Mouse (Mus musculus): ENCODE results near the gene Mid1.
A peak's percentile ranks its signal among the peaks of the same experiment; 100 is the strongest.

Mid1 gene

DNA sequence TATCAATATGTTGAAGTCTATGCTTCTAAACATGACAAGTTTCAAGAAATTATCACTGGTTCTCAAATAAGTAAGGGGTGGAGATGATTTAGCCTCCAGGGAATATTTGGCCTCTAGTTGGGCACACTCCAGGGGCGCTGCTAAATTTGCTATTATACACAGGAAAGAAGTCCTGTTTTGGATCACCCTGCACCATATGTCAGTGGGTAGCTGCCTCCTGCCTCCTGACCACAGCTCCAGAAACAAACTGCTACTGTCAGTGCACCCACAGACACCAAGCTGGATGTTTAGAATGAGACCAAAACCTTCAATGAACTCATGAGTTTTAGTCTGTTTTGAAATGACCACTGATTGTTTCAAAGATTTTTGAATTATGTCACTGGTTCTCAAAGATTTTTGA, 128.7 kb downstream of the Mid1 start:
- DNase-seq, result no peak

DNA sequence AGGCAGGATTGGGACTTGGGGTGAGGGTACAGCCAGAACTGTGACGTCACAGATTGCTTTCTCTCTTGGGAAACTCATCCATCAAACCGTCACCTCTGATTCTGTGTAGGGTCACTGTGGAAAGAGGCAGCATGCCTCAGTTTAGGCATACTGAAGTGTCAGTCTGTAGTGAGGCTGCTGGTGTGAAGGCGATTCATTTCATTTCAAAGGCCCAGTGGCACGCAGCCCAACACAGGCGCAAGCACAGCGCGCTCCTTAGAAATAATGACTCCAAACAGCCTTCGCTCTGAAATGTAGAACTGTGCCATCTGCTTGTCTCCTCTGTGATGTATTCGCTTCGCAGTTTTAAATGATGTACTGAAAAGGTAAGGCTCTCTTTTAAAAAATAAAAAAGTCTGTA, 141.9 kb downstream of the Mid1 start:
- peak; percentile 24 for DNase-seq

DNA sequence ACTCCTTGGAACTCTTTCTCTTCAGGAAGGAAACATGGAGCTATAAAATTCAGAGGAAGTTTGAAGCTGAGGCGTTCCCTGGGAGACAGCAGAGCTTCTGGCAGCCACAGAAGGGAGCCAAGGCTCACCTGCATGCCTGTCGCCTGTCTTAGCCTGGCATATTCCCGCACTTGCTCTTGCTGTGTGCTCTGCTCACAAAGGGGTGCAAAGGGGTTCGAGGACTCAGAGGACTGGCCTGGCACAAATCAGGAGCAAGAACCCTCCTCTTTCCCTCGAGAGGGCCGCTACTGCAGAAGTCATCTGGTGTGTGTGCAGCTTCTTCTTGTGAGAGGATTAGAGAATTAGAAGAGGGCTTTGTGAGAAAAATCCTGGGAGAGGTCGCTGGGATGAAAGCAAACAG, 142.7 kb downstream of the Mid1 start:
- DNase-seq, result no peak

DNA sequence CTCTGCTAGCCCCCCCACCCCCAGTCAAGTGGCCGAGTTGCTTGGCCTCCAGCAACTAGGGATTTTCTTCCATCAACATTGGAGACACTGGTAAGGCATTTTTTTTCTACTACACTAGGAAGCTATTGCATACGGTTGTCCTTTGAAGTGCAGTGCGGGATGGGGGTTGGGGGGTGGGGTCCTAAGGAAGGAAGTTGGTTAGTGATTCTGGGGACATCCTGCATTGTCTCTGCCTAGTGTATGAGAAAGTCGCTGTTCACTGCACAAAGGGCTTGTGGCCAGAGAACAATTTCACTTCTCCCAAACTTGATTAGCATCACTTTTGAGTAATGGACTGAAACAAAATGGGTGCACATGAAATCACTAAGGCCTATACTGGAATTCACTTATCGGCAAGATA, 143.1 kb downstream of the Mid1 start:
- no peak for DNase-seq

DNA sequence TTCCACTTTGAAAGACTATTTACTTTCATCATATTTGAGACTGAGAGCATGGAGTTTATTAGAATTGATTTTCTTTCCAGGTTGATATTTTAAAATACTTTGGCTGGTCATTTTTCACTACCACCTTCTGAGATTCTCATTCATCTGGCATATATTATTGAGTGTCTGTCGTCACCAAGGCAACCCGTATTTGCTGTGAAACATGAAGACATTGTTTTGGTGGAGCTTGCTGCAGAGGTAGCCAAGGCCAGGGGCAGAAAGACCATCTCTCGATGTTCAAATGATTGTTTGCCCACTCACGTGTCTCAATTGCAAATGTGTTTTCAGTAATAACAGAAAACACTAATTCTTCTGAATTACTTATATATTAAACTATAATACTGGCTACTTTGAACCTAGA, 145.1 kb downstream of the Mid1 start:
- no peak for DNase-seq

DNA sequence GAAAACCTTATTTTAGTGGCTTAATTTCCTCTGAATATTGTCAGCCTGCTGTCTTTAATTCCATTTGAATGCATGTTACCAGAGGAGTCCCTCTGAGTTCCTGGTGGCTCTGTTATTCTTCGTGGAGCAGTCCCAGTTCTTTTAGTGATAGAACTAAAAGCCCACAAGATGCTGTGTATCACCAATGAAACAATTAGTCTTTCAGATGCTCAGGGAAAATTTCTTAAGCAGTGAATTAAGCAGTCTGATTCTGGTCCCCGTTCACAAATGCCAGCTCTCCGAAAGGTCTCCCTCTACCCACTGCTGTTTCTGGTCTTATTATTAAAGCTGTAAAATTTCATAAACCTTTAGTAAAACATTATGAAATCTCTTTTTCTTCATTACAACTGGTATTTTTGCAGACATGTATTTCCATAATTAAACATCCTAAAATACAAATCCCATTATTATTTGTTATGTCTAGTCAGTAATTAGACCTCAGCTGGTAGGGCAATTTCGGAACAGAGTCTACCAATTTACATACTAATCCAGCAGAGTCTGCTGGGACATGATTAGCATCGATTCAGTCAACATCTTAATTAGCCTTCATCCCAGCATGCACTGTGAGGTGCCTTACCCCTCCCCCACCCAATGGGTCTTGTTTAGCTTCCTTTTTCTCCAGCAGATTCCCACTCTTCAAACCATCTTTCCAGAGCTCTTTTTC, 153.1 kb downstream of the Mid1 start:
- DNase-seq, result peak; percentile 29

DNA sequence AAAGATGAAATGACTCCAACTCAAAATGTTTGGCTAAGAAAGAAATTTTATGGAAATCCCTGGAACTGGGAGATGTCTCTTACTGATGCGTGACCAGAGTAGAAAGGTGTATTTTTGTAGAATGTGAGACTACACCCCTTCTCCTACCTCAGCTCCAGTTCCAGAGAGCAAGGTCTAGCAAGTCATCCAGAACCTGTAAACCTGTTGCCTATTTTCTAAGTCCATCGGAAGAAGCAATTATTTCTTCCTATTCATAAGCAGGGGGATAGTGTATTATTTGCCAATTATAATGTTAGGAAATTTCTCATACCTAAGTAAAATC, 153.6 kb downstream of the Mid1 start:
- no peak for DNase-seq

DNA sequence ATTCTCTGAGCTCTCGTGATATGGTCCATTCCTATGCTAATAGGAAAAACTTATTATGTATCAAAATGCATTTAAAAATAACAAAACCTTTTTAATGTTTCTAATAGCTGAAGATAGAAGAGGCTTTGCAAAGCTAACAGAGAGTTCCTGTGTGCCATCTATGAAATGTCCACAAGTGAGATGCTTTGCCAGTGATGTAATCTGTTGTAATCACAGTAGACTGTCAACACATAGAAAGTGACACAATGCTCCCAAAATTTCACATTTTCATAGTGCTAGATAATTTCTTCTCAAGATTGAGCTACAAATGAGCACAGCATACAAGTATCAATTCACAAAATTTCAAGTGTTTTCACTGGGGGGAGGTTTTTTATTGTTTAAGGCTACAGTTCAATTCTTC, 158.3 kb downstream of the Mid1 start:
- DNase-seq, result no peak

DNA sequence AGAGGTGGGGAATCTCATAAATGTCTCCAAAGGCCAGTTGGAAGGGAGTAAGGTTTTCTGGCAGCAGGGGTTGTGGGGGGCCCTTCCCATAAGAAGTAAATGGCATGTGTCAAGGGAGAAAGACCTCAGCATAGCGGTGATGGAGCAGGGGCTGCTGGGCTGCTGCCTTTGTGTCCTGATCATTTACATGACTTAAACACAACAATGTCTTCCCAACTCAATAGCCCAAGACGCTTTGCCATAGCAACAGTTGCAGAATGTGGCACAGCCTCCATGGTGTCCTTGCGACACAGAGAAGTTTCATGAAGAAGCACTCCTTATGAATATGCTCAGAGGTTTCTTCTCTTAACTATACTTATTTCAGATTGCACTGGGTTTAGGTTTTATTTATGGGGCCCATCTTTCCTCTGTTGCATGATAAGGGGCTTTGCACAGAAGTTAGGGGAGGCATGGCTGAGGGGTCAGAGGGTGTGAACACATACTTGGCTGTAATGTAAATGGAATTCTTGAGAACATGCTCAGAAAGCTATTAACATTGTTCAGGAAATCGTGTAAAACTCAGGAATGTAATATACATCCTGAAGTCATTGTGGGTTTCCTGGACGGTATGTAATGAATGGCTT, 159.3 kb downstream of the Mid1 start:
- no peak for DNase-seq

DNA sequence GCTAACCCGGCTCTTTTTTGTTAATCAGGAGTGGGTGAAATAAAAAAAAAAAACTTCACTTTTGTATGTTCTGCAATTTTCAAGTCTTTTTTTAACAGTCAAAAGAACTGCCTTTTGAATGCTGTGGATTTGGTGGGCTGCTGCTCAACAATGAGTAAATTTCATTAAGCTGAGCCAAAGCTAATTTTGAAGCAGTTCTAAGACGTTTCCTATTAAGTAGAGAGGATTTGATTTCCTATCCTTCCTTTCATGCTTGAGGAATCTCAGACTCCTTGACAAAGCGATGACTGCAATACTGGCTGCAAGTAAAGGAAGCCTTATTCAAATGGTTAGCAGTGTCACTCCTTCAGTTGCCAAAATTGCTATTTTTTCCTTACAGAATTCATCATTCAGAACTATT, 161.2 kb downstream of the Mid1 start:
- no peak for DNase-seq

DNA sequence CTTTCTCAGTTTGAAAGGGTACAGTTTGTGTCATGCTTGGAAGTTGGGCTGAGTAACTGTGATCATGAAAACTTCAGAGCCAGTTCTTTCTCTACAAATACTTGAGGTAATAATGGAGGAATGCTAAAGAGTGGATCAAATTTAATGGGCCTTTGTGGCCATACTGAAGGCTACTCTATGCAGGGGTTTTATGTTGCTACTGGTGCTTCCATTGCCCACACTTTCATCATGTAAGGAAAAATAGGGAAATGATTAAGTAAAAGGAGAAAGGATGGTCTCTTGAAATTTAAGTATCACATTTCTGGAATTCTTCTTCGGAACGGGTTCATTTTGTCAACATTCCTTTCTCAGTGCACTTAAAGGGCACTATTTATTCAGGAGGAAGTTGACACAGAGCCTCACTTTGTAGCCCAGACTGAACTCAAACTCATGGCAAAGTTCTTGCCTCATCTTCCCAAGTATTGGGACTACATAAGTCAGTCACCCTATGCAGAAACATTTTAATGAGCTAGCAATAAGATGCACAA, 176.3 kb downstream of the Mid1 start:
- DNase-seq, result no peak

DNA sequence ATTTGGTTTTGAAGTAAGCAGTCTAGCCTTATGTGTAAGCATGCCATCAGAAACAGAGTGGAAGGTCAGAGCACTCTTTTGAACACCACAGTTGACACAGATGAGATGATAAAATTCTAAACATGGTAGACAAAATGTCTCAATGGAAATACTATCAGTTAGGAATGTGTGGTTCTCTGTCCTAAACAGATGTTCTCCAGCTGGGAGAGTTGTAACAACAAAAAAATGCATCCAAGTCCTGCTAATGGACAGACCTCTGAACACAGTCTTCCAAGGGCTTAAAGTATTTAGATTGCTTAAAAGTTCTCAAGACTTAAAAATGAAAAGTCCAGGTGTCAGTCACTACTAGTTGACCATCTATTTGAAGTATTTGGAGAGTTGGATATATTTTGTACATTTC, 177.4 kb downstream of the Mid1 start:
- no peak for DNase-seq

DNA sequence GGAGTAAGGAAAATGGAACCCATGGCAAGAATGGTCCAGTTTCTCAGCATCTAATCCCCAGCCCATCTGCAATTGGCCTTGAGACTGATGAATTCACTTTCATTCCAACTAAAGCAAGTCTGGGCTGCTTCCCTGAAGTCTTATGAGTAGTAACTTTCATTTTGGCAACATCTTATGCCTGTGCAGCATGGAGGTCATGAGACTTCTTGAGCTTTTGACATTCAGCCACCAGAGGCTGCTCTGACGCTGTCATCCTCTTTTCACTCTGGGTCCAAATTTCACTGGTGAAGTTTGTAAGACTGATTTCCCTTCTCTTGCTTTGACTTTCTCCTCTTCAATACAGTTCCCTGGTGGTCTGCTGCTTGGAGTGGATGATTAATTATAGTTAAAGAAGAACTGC, 177.8 kb downstream of the Mid1 start:
- no peak for DNase-seq

DNA sequence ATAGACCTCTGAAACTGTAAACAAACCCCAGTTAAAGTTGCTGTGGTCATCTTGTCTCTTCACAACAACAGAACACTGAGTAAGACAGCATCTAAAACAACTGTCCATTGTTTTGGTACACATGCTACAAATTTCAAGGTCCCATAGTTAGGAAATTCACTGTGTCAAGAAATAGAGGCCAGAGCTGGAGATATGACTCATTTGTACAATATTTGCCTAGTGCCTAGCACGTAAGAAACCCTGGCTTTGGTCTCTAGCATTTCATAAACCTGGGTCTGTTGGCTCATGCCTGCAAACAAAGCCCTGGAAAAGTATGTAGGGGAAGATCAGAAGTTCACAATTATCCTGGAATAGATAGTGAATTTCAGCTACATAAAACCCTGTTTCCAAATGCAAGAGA, 178.8 kb downstream of the Mid1 start:
- DNase-seq, result no peak

DNA sequence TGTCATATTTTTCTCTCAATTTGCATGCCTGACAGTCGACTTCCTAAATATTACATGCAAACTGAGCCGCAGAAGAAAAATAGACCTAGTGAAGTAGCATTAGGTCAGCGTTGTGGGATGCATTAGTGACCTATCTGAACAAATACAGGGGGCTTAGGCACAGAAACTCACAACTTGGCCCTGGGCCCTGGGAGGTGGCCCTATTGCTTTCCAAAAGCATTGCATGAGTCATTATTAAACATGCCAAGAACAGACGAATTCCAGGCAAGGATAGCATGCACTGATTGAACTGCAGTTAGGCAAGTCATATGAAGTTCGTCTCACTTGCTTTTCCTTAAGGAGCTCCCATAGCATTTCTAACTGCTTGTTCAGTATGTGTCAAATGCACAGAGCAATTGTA, 183.2 kb downstream of the Mid1 start:
- no peak for DNase-seq

DNA sequence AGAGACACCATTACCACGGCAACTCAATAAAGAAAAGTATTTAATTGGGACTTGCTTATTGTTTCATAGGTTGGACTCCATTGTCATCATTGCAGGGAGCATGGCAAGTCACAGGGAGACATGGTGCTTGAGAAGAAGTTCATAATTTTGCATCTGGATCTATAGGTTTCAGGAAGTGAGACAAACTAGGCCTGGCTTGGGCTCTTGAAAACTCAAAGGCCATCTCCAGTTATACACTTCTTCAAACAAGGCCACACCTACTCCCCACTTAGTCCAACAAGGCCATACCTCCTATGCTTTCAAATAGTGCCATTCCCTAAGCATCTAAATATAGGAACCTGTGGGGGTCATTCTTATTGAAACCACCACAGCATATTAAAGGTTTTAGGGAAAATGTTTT, 189.5 kb downstream of the Mid1 start:
- no peak for DNase-seq

DNA sequence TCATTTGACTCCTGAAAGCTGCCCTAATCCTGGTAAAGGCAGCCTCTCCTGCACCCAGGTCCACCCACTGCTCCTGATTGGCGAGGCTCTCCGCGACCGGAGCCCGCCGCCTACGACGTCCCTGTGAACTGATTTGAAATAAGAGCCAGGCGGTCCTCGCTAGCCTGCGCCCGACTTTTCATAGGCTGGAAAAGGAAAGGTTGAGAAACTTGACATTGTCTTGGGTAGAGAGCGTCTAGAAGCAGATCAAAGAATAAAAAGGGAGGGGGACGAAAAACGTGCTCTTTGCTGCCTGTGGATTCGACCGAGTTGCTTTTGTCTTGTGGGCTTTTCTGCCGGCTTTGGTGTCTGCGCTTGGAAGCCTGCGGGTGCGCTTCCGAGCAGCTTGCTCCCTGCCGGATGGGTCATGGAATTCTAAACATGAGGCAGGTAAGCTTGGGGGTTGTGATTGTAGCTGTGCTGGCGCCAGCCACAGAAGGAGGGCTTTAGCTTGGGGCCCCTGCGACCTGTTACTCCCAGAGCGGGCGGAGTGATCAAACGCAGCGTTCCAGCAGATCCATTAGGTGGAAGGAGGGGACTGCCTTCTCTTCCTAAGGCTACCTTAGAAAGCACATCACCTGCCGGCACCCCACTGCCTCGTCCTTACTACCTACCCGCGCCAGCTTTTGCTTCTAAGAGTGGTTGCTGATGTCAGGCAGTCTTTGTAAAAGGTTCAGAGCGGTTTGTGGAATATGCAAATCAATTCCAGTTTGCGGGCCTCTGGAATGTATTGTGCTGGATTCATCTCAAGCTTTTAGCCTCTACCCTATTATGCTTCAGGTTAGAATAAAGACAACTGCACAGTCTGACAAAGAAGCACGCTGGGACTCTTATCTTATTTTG, 194.7 kb downstream of the Mid1 start:
- peak; percentile 70 for DNase-seq

DNA sequence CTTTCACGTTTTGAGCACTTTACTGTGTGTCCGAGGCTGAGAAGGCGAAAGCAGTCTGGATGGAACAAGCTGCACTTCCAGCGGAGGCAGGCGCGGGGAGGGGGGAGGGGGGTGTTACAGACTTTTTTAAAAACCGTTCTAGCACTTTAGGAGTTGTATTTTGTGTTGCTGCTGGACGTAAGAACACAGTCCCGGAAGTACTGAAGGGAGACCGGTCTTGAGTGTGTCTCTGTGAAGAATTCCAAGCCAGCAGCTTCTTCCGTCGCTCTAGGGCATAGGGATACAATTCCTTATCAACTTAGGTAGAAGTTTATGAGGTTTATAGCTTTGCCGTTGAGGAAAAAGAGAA, 195.3 kb downstream of the Mid1 start:
- DNase-seq, result no peak

DNA sequence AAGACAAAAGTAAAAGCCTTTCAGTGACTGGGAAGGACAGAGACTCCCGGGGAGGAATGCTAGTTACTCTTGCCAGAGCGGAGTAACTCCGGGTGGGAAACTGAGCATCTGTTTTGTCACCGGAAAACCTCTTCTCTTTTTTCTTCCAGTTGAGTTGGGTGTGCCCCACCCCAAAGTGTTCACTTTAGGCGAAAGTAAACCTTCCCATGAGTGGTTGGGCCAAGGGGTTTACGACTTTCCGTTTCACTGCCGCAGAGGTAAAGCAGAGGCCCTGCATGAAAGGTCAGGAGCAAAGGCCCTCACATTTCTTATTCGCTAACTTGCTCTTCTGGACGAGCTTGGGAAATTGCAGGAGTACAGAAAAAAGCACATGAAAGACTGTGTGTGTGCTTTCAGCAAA, 195.8 kb downstream of the Mid1 start:
- no peak for DNase-seq

DNA sequence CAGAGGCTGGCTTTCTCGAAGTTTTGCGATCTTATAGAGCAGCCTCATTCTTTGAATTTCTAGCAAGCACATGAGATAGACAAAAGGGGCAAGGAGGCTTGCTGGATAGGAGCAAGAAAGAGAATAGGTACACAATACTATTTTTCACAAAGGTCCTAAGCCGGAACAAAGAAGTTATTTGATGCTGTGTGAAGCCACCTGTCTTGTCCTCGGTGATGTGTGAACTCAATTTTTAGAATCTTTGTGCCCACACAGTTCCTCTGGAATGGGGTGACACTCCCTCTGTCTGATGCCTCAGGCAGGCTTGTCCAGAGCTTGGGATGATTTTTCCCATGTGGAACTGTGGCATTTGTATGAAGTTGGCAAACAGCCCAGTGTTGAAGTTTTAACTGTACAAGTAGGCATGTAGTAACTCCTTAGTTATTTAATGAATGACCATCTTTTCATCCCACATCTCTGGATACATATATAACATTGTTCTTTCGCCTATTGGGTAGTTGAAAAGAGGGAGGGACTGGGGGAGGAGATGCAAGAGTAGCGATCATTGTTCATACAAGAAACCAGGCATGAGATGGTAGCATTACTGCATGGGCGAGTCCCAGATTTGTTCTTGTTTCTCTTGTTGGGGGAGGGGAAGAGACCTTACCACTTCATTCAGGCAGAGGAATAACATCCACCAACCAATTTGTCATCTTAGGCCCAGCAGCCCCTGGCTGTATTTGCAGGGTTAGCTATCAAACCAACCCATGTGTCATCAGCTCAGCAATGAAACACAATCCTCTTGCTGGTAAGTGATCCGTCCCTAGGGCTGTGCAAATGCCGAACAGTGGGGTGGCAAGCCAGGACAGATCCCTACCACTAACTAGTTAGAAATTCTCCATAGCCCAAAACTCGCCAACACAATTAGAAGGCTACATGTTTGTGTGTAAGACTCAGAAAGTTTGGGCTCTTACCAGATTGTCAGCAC, 196.5 kb downstream of the Mid1 start:
- no peak for DNase-seq

DNA sequence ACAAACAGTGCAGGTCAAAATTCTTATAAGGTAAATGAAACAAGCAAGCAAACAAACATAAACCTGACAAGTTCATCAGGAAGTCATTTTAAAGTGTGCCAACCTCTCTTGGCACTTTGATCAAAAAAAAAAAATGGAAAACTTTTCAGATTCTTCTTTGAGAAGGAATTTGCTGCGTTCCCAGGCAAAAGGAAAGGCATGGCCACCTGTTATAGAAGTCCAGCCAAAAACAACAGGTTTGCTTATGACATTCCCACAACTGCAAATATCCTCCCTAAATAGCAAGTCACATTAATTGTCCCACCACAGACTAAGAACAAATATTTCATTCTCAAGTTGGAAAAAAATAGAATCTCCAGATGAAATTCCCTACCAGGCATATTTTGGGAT, 197.2 kb downstream of the Mid1 start:
- DNase-seq, result no peak

DNA sequence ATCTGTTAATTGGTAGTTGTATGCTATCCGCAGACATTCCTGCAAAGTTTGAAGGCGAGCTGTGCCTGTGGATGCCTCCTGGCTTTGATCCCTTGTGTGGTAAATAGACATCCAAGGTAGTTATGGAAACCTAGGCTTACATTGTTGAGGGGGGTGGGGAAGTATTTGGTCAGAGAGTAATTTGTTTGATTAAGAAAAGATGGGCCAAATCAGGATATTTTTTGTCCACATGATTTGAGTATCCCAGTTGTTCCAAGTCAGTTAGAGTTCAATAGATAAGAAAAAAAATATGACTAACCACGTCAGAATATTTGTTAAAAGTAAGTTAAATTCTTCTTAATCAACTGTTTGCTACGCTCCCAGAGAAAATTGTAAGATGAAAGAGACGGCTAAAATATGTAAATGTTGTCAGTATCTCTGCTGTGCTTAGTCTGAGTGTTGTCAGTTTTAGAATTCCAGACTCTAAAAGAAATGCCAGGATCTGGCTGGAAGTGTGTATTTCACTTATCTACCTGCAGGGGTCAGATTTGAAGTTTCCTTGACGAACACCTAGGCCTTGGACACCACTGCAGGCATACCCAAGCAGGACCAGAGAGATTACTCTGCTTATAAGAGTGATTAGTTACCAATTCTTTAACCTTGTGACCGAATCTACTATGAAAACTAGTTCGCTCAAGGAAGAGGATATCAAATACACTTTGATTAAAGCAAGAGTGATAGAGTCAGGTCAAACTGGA, 198.7 kb downstream of the Mid1 start:
- no peak for DNase-seq
